Comparison of ENCODE assay signal across 17 mouse cellular contexts in genomic region chr12:30400531-30400930, GRCm38 (mm10). TPM values are rescaled to one million over a fixed set of nuclear protein-coding genes. Genes with fewer than 3 reads are reported as not detected.
"Had no signal": no experiment of that assay in that cellular context is flagged by ENCODE, and none has a peak within 500 bp of the region (broad histone marks: within the 10 kb centered on the region; RNA-seq: fewer than 3 reads in every experiment).

No protein-coding gene starts in this region.

- H3K27me3 ChIP-seq: liver, embryonic 13.5 days; midbrain, embryonic 12.5 days; neural tube, embryonic 12.5 days; neural tube, embryonic 15.5 days had no signal

- H3K4me3 ChIP-seq: layer of hippocampus, adult 2 months; liver, embryonic 13.5 days; midbrain, embryonic 12.5 days; midbrain, embryonic 15.5 days; neural tube, embryonic 12.5 days; neural tube, embryonic 15.5 days had no signal

- H3K4me2 ChIP-seq: liver, embryonic 13.5 days; midbrain, embryonic 12.5 days; midbrain, embryonic 15.5 days; neural tube, embryonic 12.5 days; neural tube, embryonic 15.5 days had no signal

- H3K9me3 ChIP-seq: liver, embryonic 13.5 days; midbrain, embryonic 12.5 days; midbrain, embryonic 15.5 days; neural tube, embryonic 12.5 days; neural tube, embryonic 15.5 days had no signal

- H3K36me3 ChIP-seq: liver, embryonic 13.5 days; midbrain, embryonic 12.5 days; midbrain, embryonic 15.5 days; neural tube, embryonic 12.5 days; neural tube, embryonic 15.5 days had no signal

- H3K9ac ChIP-seq: liver, embryonic 13.5 days; midbrain, embryonic 12.5 days; midbrain, embryonic 15.5 days; neural tube, embryonic 12.5 days; neural tube, embryonic 15.5 days had no signal

- H3K4me1 ChIP-seq: liver, embryonic 13.5 days; midbrain, embryonic 12.5 days; midbrain, embryonic 15.5 days; neural tube, embryonic 12.5 days; neural tube, embryonic 15.5 days had no signal

- ATAC-seq: midbrain, embryonic 15.5 days had no signal

- H3K27ac ChIP-seq: layer of hippocampus, adult 2 months; liver, embryonic 13.5 days; macrophage; midbrain, embryonic 12.5 days; midbrain, embryonic 15.5 days; neural tube, embryonic 12.5 days; neural tube, embryonic 15.5 days had no signal

- DNase-seq: kidney, adult 11 months; kidney, adult 9 months; kidney, postnatal 14 days; layer of hippocampus, adult 9-11 months; liver, embryonic 13.5 days; lung, adult 2 months; lung, postnatal 14 days; thymus, adult 2 months; thymus, postnatal 14 days; thymus, postnatal 4 days had no signal

RNA-seq across cellular contexts. Expression of gene Sntg2, which starts 27.4 kb away (rescaled TPM):
- total RNA-seq: megakaryocyte, adult 5-6 weeks had no signal
- polyA plus RNA-seq: macrophage had no signal
